ENCODE assay signal across 23 mouse cellular contexts in the genomic region with DNA sequence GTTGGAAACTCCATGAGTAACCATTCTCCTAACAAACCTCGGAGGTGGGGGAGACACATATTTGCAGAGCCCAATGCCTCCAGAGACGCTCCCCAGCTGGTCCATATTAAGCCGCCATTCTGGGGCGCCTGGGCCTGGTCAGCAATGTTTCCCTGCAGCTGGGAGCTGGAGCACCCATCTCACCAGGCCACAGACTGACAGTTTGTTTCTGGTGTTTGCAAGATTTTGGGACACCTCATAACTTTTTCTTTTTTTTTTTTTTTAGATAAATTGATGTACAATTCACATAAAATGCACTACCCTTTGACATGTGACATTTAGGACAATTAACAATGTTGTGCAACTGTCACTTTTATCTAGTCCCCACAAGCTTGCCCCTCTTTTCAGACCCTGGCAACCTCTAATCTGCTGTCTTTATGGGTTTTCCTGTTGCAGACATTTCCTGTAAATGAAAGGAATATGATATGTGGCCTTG. TPM values are rescaled to one million over a fixed set of nuclear protein-coding genes. Genes with fewer than 3 reads are reported as not detected.
A peak's percentile ranks its signal among the peaks of the same experiment; 100 is the strongest.
DNase-seq lines count a peak whose midpoint lies in the region; ATAC-seq and TF ChIP-seq lines count a peak whose summit lies in the region.
"Had no signal": no experiment of that assay in that cellular context is flagged by ENCODE, and none has a peak within 500 bp of the region (broad histone marks: within the 10 kb centered on the region; RNA-seq: fewer than 3 reads in every experiment).

No protein-coding gene starts in this region.

- TF ChIP-seq CTCF in gastrocnemius, adult 2 months (IDR thresholded peaks at IDR 0.05): no peak
- no peak for TF ChIP-seq CTCF in layer of hippocampus, adult 2 months (conservative IDR thresholded peaks at IDR 0.05)

- WGBS in hindbrain, embryonic 12.5 days: 69% methylated on average over 4 of the region's 4 CpGs

- H3K27me3 ChIP-seq in hindbrain, embryonic 12.5 days: peaks cover 7% of the 10 kb centered on the region; the same call in 1 of the 2 replicates

- no peak overlapping the region for H3K4me2 ChIP-seq in hindbrain, embryonic 12.5 days (replicated peaks)
- H3K4me2 ChIP-seq: heart, embryonic 11.5 days; hindbrain, embryonic 14.5 days; intestine, embryonic 15.5 days; limb, embryonic 15.5 days had no signal

- intact Hi-C loops in gastrocnemius, adult 2 months (cut with DNase I): no loop called here

- no peaks in the 10 kb centered on the region for H3K9me3 ChIP-seq in hindbrain, embryonic 12.5 days (replicated peaks)
- H3K9me3 ChIP-seq: intestine, embryonic 15.5 days; limb, embryonic 15.5 days; midbrain, embryonic 10.5 days had no signal

- no peaks in the 10 kb centered on the region for H3K4me1 ChIP-seq in hindbrain, embryonic 12.5 days
- H3K4me1 ChIP-seq: intestine, embryonic 15.5 days; limb, embryonic 15.5 days; midbrain, embryonic 10.5 days had no signal

- H3K27ac ChIP-seq in gastrocnemius, adult 2 months: peak overlapping the region; percentile 46
- peak overlapping the region; percentile 36; the same call in 1 of the 2 replicates for H3K27ac ChIP-seq in layer of hippocampus, adult 2 months
- no peak overlapping the region for H3K27ac ChIP-seq in hindbrain, embryonic 12.5 days
- H3K27ac ChIP-seq: hindbrain, embryonic 14.5 days; intestine, embryonic 15.5 days; limb, embryonic 15.5 days; midbrain, embryonic 10.5 days had no signal

- no peak overlapping the region for H3K4me3 ChIP-seq in gastrocnemius, adult 2 months
- no peak overlapping the region for H3K4me3 ChIP-seq in layer of hippocampus, adult 2 months
- no peak overlapping the region for H3K4me3 ChIP-seq in hindbrain, embryonic 12.5 days
- H3K4me3 ChIP-seq: erythroblast, embryonic 14.5 days; intestine, embryonic 15.5 days; limb, embryonic 15.5 days; midbrain, embryonic 10.5 days had no signal

- no peak overlapping the region for H3K9ac ChIP-seq in hindbrain, embryonic 12.5 days
- H3K9ac ChIP-seq: hindbrain, embryonic 14.5 days; intestine, embryonic 15.5 days; limb, embryonic 15.5 days had no signal

- H3K36me3 ChIP-seq in hindbrain, embryonic 12.5 days: no peaks in the 10 kb centered on the region
- H3K36me3 ChIP-seq: intestine, embryonic 15.5 days; limb, embryonic 15.5 days; midbrain, embryonic 10.5 days had no signal

- ATAC-seq in common myeloid progenitor, adult 5-6 weeks (replicated peaks; ENCODE audit: low read depth, poor library complexity, severe bottlenecking): peak; percentile 86
- ATAC-seq in hindbrain, embryonic 12.5 days (ENCODE audit: low FRiP score): no peak
- ATAC-seq: forebrain, embryonic 14.5 days; intestine, embryonic 15.5 days had no signal

- no peak for DNase-seq in gastrocnemius, adult 2 months
- no peak for DNase-seq in gastrocnemius, adult 18-20 months (ENCODE audit: low spot score)
- no peak for DNase-seq in layer of hippocampus, adult 2 months (ENCODE audit: low spot score in 2 of 2)
- DNase-seq in layer of hippocampus, postnatal 10 days (ENCODE audit: low spot score in 2 of 2): no peak
- DNase-seq in 3T3-L1 (ENCODE audit: low read depth, low spot score): peak; percentile 61
- DNase-seq in thymus, postnatal 10 days (ENCODE audit: low spot score in 2 of 2): no peak
- DNase-seq: adrenal gland, adult 2 months; cerebellum, adult 9-10 months; gastrocnemius, postnatal 36 days; heart, postnatal 14 days; right cerebral cortex, postnatal 25 days; thymus, adult 18-20 months had no signal

RNA-seq across cellular contexts. Expression of gene Nyx, which starts 6.9 kb away (rescaled TPM):
- total RNA-seq in gastrocnemius, adult 2 months (2021): under 1 TPM in 1 of 2 experiments, not detected in 1; 0.03 TPM
- total RNA-seq in gastrocnemius, adult 18-20 months (2021): under 1 TPM in 1 of 2 experiments, not detected in 1; 0.07 TPM
- 1 to 10 TPM in 1 of 2 experiments, under 1 TPM in 1; 0.59 to 1.1 TPM for total RNA-seq in layer of hippocampus, adult 2 months (2021)
- total RNA-seq in layer of hippocampus, postnatal 10 days (2021): under 1 TPM; 0.55 to 0.74 TPM
- not detected in 2 replicates for total RNA-seq in common myeloid progenitor, adult 5-6 weeks (2017)
- polyA plus RNA-seq in hindbrain, embryonic 12.5 days (2016; fragmentation: Nextera tagmentation; extraction: Ambion mirVana): 0.07 and 0.13 TPM in 2 replicates
- total RNA-seq: gastrocnemius, postnatal 36 days had no signal
- polyA plus RNA-seq: embryonic facial prominence, embryonic 11.5 days; erythroblast, embryonic 14.5 days; heart, embryonic 11.5 days; intestine, embryonic 15.5 days; stomach, embryonic 14.5 days had no signal
